Mouse (Mus musculus) limb, embryonic 13.5 days (tissue): Measurements from ENCODE around the gene Efna3. TPM values are rescaled to one million over a fixed set of nuclear protein-coding genes. Genes with fewer than 3 reads are reported as not detected.

Experiments used
- ATAC-seq: fragments of 200-750 bp; cut with Nextera tagmentation; 2 replicates; pipeline ENCODE4 v1.8.0; 2017; ENCODE audit warnings: low read depth, moderate number of reproducible peaks, moderate TSS enrichment; ENCODE audit not compliant: low FRiP score
- H3K27ac ChIP-seq: fragments of 300-500 bp; sonication (generic); 2 replicates; pipeline ENCODE4 v1.5.1; 2015; ENCODE audit warnings: inconsistent platforms, mild to moderate bottlenecking, moderate library complexity
- H3K27me3 ChIP-seq: fragments of 300-500 bp; sonication (generic); 2 replicates; pipeline ENCODE4 v1.6.1; 2015; ENCODE audit warnings: mild to moderate bottlenecking, inconsistent platforms
- H3K36me3 ChIP-seq: fragments of 300-500 bp; sonication (generic); 2 replicates; pipeline ENCODE4 v1.6.1; 2015; ENCODE audit warnings: inconsistent platforms, mild to moderate bottlenecking, moderate library complexity
- H3K4me1 ChIP-seq: fragments of 300-500 bp; sonication (generic); 2 replicates; pipeline ENCODE4 v1.6.1; 2015; ENCODE audit warnings: inconsistent platforms
- H3K4me2 ChIP-seq: fragments of 300-500 bp; sonication (generic); replicated peaks from 2 replicates; pipeline ENCODE4 v1.6.1; 2015; ENCODE audit warnings: inconsistent platforms, mild to moderate bottlenecking, moderate library complexity
- H3K4me3 ChIP-seq: fragments of 300-500 bp; sonication (generic); 2 replicates; pipeline ENCODE4 v1.5.1; 2015; ENCODE audit warnings: moderate library complexity, mild to moderate bottlenecking, inconsistent platforms
- H3K9ac ChIP-seq: fragments of 300-500 bp; sonication (generic); 2 replicates; pipeline ENCODE4 v1.6.1; 2015; ENCODE audit warnings: mild to moderate bottlenecking, inconsistent platforms
- H3K9me3 ChIP-seq: fragments of 300-500 bp; sonication (generic); 2 replicates; pipeline ENCODE4 v1.6.1; 2016; ENCODE audit warnings: inconsistent platforms
- WGBS: fragments of 180-500 bp; shearing (Covaris S2); methylation state at CpG from one replicate; pipeline ENCODE4 v1.1.7; 2015; 5-methylcytosine and 5-hydroxymethylcytosine counted together
- polyA plus RNA-seq: library from polyadenylated mRNA; unstranded; fragments of >200 nt; fragmentation: Nextera tagmentation; extraction: Ambion mirVana; gene quantifications from 2 replicates; pipeline ENCODE4 v1.2.1, GENCODE M21; 2015

Gene Efna3
- polyA plus RNA-seq, result 27.4 and 30.6 TPM in 2 replicates

- WGBS, result under 1% methylated on average over 49 of the region's 53 CpGs
- peak; percentile 66 for ATAC-seq
- Histone ChIP-seq H3K9me3 (no peaks in the 10 kb centered on the region), H3K4me1 (peaks cover 51% of the 10 kb centered on the region), H3K4me3 (peak within 1 kb of the TSS; percentile 74), H3K4me2 (peak within 1 kb of the TSS; percentile 98), H3K27me3 (peaks cover 40% of the 10 kb centered on the region), H3K9ac (peak within 1 kb of the TSS; percentile 81), H3K36me3 (no peaks in the 10 kb centered on the region), H3K27ac (peak within 1 kb of the TSS; percentile 22; the same call in 1 of the 2 replicates)
Measured at GRCm38 (mm10) chr3:89322514-89323165, at the start of gene Efna3. Gene Efna3, minus strand, starts transcription at chr3:89322965.

GRCm38 (mm10) chr3:89367338-89367737, 44.6 kb upstream of the Efna3 start:
- no peaks in the 10 kb centered on the region for H3K36me3 ChIP-seq
- H3K9me3 ChIP-seq, result no peaks in the 10 kb centered on the region
- no peak overlapping the region for H3K9ac ChIP-seq
- ATAC-seq, result no peak
- no peaks in the 10 kb centered on the region for H3K27me3 ChIP-seq
- WGBS, result 60% methylated on average over 11 of the region's 11 CpGs
- H3K27ac ChIP-seq, result no peak overlapping the region
- H3K4me1 ChIP-seq, result 0 out of 2 replicates have a peak, but pooled peaks cover 12% of the 10 kb centered on the region
- H3K4me3 ChIP-seq, result no peak overlapping the region
- H3K4me2 ChIP-seq, result no peak overlapping the region

- ATAC-seq, result no peak
Measured at GRCm38 (mm10) chr3:89365486-89366414, 43.0 kb upstream of the Efna3 start.

GRCm38 (mm10) chr3:89365153-89365485, 42.4 kb upstream of the Efna3 start, which contains the start of gene Dcst1:
Gene Dcst1, minus strand, starts transcription at chr3:89365253.
- H3K9me3 ChIP-seq, result no peaks in the 10 kb centered on the region
- no peak within 1 kb of the TSS for H3K4me3 ChIP-seq
- no peak for ATAC-seq
- H3K4me2 ChIP-seq, result no peak within 1 kb of the TSS
- no peak within 1 kb of the TSS for H3K27ac ChIP-seq
- 0 out of 2 replicates have a peak, but pooled peaks cover 12% of the 10 kb centered on the region for H3K4me1 ChIP-seq
- no peaks in the 10 kb centered on the region for H3K36me3 ChIP-seq
- H3K9ac ChIP-seq, result 0 out of 2 replicates have a peak within 1 kb of the TSS, but pooled peaks have one; percentile 25
- WGBS, result 90% methylated on average over 11 of the region's 11 CpGs
- H3K27me3 ChIP-seq, result no peaks in the 10 kb centered on the region

More at GRCm38 (mm10) chr3:89365486-89366414, 43.0 kb upstream of the Efna3 start:
- Histone ChIP-seq H3K4me3 (no peak overlapping the region), H3K9me3 (no peaks in the 10 kb centered on the region), H3K4me1 (0 out of 2 replicates have a peak, but pooled peaks cover 12% of the 10 kb centered on the region), H3K27ac (no peak overlapping the region), H3K9ac (0 out of 2 replicates have a peak overlapping the region, but pooled peaks have one; percentile 25), H3K36me3 (no peaks in the 10 kb centered on the region), H3K4me2 (no peak overlapping the region), H3K27me3 (no peaks in the 10 kb centered on the region)
- WGBS, result 65% methylated on average over 20 of the region's 20 CpGs

GRCm38 (mm10) chr3:89364631-89365030, 41.9 kb upstream of the Efna3 start:
- Histone ChIP-seq H3K4me3 (no peak overlapping the region), H3K9me3 (no peaks in the 10 kb centered on the region)

GRCm38 (mm10) chr3:89361675-89362074, 38.9 kb upstream of the Efna3 start, which contains the start of gene Dcst2:
Gene Dcst2, plus strand, starts transcription at chr3:89361975.
- Histone ChIP-seq H3K9ac (no peak within 1 kb of the TSS), H3K9me3 (no peaks in the 10 kb centered on the region), H3K27me3 (no peaks in the 10 kb centered on the region), H3K4me3 (no peak within 1 kb of the TSS), H3K36me3 (no peaks in the 10 kb centered on the region), H3K27ac (no peak within 1 kb of the TSS), H3K4me1 (0 out of 2 replicates have a peak, but pooled peaks cover 12% of the 10 kb centered on the region), H3K4me2 (no peak within 1 kb of the TSS)
- 87% methylated on average over 7 of the region's 7 CpGs for WGBS
- no peak for ATAC-seq

More at GRCm38 (mm10) chr3:89364631-89365030, 41.9 kb upstream of the Efna3 start:
- Histone ChIP-seq H3K27me3 (no peaks in the 10 kb centered on the region), H3K9ac (no peak overlapping the region), H3K4me1 (0 out of 2 replicates have a peak, but pooled peaks cover 12% of the 10 kb centered on the region), H3K4me2 (no peak overlapping the region), H3K36me3 (no peaks in the 10 kb centered on the region), H3K27ac (no peak overlapping the region)
- 71% methylated on average over 8 of the region's 8 CpGs for WGBS
- no peak for ATAC-seq

GRCm38 (mm10) chr3:89360237-89360636, 37.5 kb upstream of the Efna3 start:
- WGBS, result 78% methylated on average over 3 of the region's 3 CpGs
- no peaks in the 10 kb centered on the region for H3K9me3 ChIP-seq
- H3K4me3 ChIP-seq, result no peak overlapping the region
- no peak for ATAC-seq
- H3K4me1 ChIP-seq, result 0 out of 2 replicates have a peak, but pooled peaks cover 4% of the 10 kb centered on the region
- no peaks in the 10 kb centered on the region for H3K36me3 ChIP-seq
- no peak overlapping the region for H3K4me2 ChIP-seq
- no peaks in the 10 kb centered on the region for H3K27me3 ChIP-seq
- H3K9ac ChIP-seq, result no peak overlapping the region
- no peak overlapping the region for H3K27ac ChIP-seq

- ATAC-seq, result no peak
- Histone ChIP-seq H3K9me3 (no peaks in the 10 kb centered on the region), H3K4me3 (no peak overlapping the region), H3K27me3 (no peaks in the 10 kb centered on the region), H3K36me3 (no peaks in the 10 kb centered on the region), H3K4me2 (no peak overlapping the region), H3K27ac (no peak overlapping the region), H3K9ac (no peak overlapping the region), H3K4me1 (0 out of 2 replicates have a peak, but pooled peaks cover 4% of the 10 kb centered on the region)
- WGBS, result 76% methylated on average over 6 of the region's 6 CpGs
Measured at GRCm38 (mm10) chr3:89359630-89360029, 36.9 kb upstream of the Efna3 start.

- ATAC-seq, result no peak
- Histone ChIP-seq H3K27ac (no peak overlapping the region), H3K36me3 (no peaks in the 10 kb centered on the region), H3K9me3 (no peaks in the 10 kb centered on the region), H3K27me3 (no peaks in the 10 kb centered on the region), H3K9ac (no peak overlapping the region), H3K4me3 (no peak overlapping the region), H3K4me1 (no peaks in the 10 kb centered on the region), H3K4me2 (no peak overlapping the region)
- WGBS, result 62% methylated on average over 9 of the region's 9 CpGs
Measured at GRCm38 (mm10) chr3:89356029-89356428, 33.3 kb upstream of the Efna3 start.

GRCm38 (mm10) chr3:89355512-89355902, 32.7 kb upstream of the Efna3 start:
- 0 out of 2 replicates have a peak overlapping the region, but pooled peaks have one; percentile 14 for H3K9ac ChIP-seq
- H3K4me2 ChIP-seq, result no peak overlapping the region
- WGBS, result 79% methylated on average over 6 of the region's 6 CpGs
- H3K4me1 ChIP-seq, result peaks cover 3% of the 10 kb centered on the region
- H3K36me3 ChIP-seq, result no peaks in the 10 kb centered on the region
- no peaks in the 10 kb centered on the region for H3K9me3 ChIP-seq
- ATAC-seq, result no peak; the same call in 1 of the 2 replicates
- H3K27ac ChIP-seq, result no peak overlapping the region
- H3K27me3 ChIP-seq, result no peaks in the 10 kb centered on the region
- no peak overlapping the region for H3K4me3 ChIP-seq

GRCm38 (mm10) chr3:89354816-89355511, 32.2 kb upstream of the Efna3 start:
- H3K36me3 ChIP-seq, result no peaks in the 10 kb centered on the region
- no peaks in the 10 kb centered on the region for H3K9me3 ChIP-seq
- 15% methylated on average over 5 of the region's 5 CpGs for WGBS
- H3K4me3 ChIP-seq, result no peak overlapping the region
- H3K4me1 ChIP-seq, result peaks cover 7% of the 10 kb centered on the region
- no peak overlapping the region for H3K27ac ChIP-seq
- H3K27me3 ChIP-seq, result no peaks in the 10 kb centered on the region
- ATAC-seq, result no peak
- 0 out of 2 replicates have a peak overlapping the region, but pooled peaks have one; percentile 14 for H3K9ac ChIP-seq
- H3K4me2 ChIP-seq, result no peak overlapping the region
